In genomic region chr1:51075785-51076771, GRCm38 (mm10) we compare ENCODE assay signal across 10 mouse cellular contexts.
DNase-seq lines count a peak whose midpoint lies in the region; ATAC-seq lines count a peak whose summit lies in the region.
"Had no signal": no experiment of that assay in that cellular context is flagged by ENCODE, and none has a peak within 500 bp of the region (broad histone marks: within the 10 kb centered on the region; RNA-seq: fewer than 3 reads in every experiment).

No protein-coding gene starts in this region.

- DNase-seq in forebrain, embryonic 11.5 days (ENCODE audit: low spot score) = no peak
- DNase-seq in forebrain, embryonic 10.5 days (ENCODE audit: extremely low spot score, low spot score) = no peak
- DNase-seq in midbrain, embryonic 11.5 days (ENCODE audit: low spot score, missing footprints) = peak; percentile 81
- DNase-seq in lung, postnatal 4 days = no peak
- DNase-seq: lung, postnatal 10 days had no signal

- no peaks in the 10 kb centered on the region for H3K4me1 ChIP-seq in forebrain, embryonic 11.5 days (replicated peaks; ENCODE audit: control insufficient read depth, insufficient read depth, low read length)
- H3K4me1 ChIP-seq in forebrain, embryonic 10.5 days = peaks cover 6% of the 10 kb centered on the region
- no peaks in the 10 kb centered on the region for H3K4me1 ChIP-seq in midbrain, embryonic 11.5 days (ENCODE audit: control insufficient read depth, insufficient read depth, low read length)
- H3K4me1 ChIP-seq in midbrain, embryonic 13.5 days (replicated peaks) = peaks cover 8% of the 10 kb centered on the region; the same call in 1 of the 2 replicates
- peaks cover 7% of the 10 kb centered on the region for H3K4me1 ChIP-seq in forebrain, embryonic 16.5 days (replicated peaks; ENCODE audit: control insufficient read depth, insufficient read depth, low read length)
- peaks cover 4% of the 10 kb centered on the region; the same call in 1 of the 2 replicates for H3K4me1 ChIP-seq in neural tube, embryonic 14.5 days (ENCODE audit: control insufficient read depth, insufficient read depth, low read length)
- H3K4me1 ChIP-seq: liver, embryonic 12.5 days had no signal

- peak; percentile 51; the same call in 1 of the 2 replicates for ATAC-seq in forebrain, embryonic 11.5 days (replicated peaks; ENCODE audit: low FRiP score)
- no peak for ATAC-seq in midbrain, embryonic 11.5 days (ENCODE audit: low FRiP score)
- no peak for ATAC-seq in midbrain, embryonic 13.5 days
- ATAC-seq in forebrain, embryonic 16.5 days = peak; percentile 58; the same call in 1 of the 2 replicates
- ATAC-seq in neural tube, embryonic 14.5 days (ENCODE audit: low read depth) = peak; percentile 74; the same call in 1 of the 2 replicates
- ATAC-seq: CD4-positive, CD25-positive, alpha-beta regulatory T cell, adult 4 months; liver, embryonic 12.5 days had no signal

- H3K27me3 ChIP-seq in forebrain, embryonic 11.5 days (ENCODE audit: control insufficient read depth, insufficient read depth, low read length) = no peaks in the 10 kb centered on the region
- no peaks in the 10 kb centered on the region for H3K27me3 ChIP-seq in forebrain, embryonic 10.5 days (ENCODE audit: poor library complexity, severe bottlenecking)
- no peaks in the 10 kb centered on the region for H3K27me3 ChIP-seq in midbrain, embryonic 11.5 days (ENCODE audit: control insufficient read depth, insufficient read depth, low read length)
- no peaks in the 10 kb centered on the region for H3K27me3 ChIP-seq in midbrain, embryonic 13.5 days
- H3K27me3 ChIP-seq in forebrain, embryonic 16.5 days (replicated peaks; ENCODE audit: control insufficient read depth, insufficient read depth, low read length) = no peaks in the 10 kb centered on the region
- H3K27me3 ChIP-seq in neural tube, embryonic 14.5 days (ENCODE audit: control insufficient read depth, insufficient read depth, low read length) = no peaks in the 10 kb centered on the region
- H3K27me3 ChIP-seq: liver, embryonic 12.5 days had no signal

- H3K4me2 ChIP-seq in forebrain, embryonic 11.5 days (ENCODE audit: low read depth, low read length, severe bottlenecking) = no peak overlapping the region
- H3K4me2 ChIP-seq in midbrain, embryonic 11.5 days = no peak overlapping the region
- no peak overlapping the region for H3K4me2 ChIP-seq in midbrain, embryonic 13.5 days (replicated peaks)
- H3K4me2 ChIP-seq in forebrain, embryonic 16.5 days (ENCODE audit: low read length) = no peak overlapping the region
- no peak overlapping the region for H3K4me2 ChIP-seq in neural tube, embryonic 14.5 days (ENCODE audit: low read depth, low read length)
- H3K4me2 ChIP-seq: liver, embryonic 12.5 days had no signal

- no peak overlapping the region for H3K27ac ChIP-seq in forebrain, embryonic 11.5 days (ENCODE audit: low read depth, low read length)
- H3K27ac ChIP-seq in forebrain, embryonic 10.5 days = no peak overlapping the region
- H3K27ac ChIP-seq in midbrain, embryonic 11.5 days (ENCODE audit: low read depth, low read length) = no peak overlapping the region
- no peak overlapping the region for H3K27ac ChIP-seq in midbrain, embryonic 13.5 days
- no peak overlapping the region for H3K27ac ChIP-seq in forebrain, embryonic 16.5 days (ENCODE audit: low read length)
- H3K27ac ChIP-seq in neural tube, embryonic 14.5 days (ENCODE audit: low read depth, low read length) = peak overlapping the region; percentile 6; the same call in 1 of the 2 replicates
- H3K27ac ChIP-seq: liver, embryonic 12.5 days had no signal

- H3K36me3 ChIP-seq in forebrain, embryonic 11.5 days (ENCODE audit: control insufficient read depth, insufficient read depth, low read length) = no peaks in the 10 kb centered on the region
- H3K36me3 ChIP-seq in forebrain, embryonic 10.5 days (replicated peaks) = no peaks in the 10 kb centered on the region
- no peaks in the 10 kb centered on the region for H3K36me3 ChIP-seq in midbrain, embryonic 11.5 days (ENCODE audit: control insufficient read depth, insufficient read depth, low read length)
- no peaks in the 10 kb centered on the region for H3K36me3 ChIP-seq in midbrain, embryonic 13.5 days
- no peaks in the 10 kb centered on the region for H3K36me3 ChIP-seq in forebrain, embryonic 16.5 days (ENCODE audit: control insufficient read depth, insufficient read depth)
- H3K36me3 ChIP-seq in neural tube, embryonic 14.5 days (ENCODE audit: control insufficient read depth, insufficient read depth, low read length) = no peaks in the 10 kb centered on the region
- H3K36me3 ChIP-seq: liver, embryonic 12.5 days had no signal

- no peaks in the 10 kb centered on the region for H3K9me3 ChIP-seq in forebrain, embryonic 11.5 days (ENCODE audit: control insufficient read depth, low read length)
- H3K9me3 ChIP-seq in forebrain, embryonic 10.5 days = no peaks in the 10 kb centered on the region
- H3K9me3 ChIP-seq in midbrain, embryonic 11.5 days (ENCODE audit: control insufficient read depth, low read length) = no peaks in the 10 kb centered on the region
- H3K9me3 ChIP-seq in midbrain, embryonic 13.5 days = no peaks in the 10 kb centered on the region
- H3K9me3 ChIP-seq in forebrain, embryonic 16.5 days (ENCODE audit: control insufficient read depth, low read length) = no peaks in the 10 kb centered on the region
- no peaks in the 10 kb centered on the region for H3K9me3 ChIP-seq in neural tube, embryonic 14.5 days (ENCODE audit: control insufficient read depth, low read length)
- H3K9me3 ChIP-seq: liver, embryonic 12.5 days had no signal

- no peak overlapping the region for H3K4me3 ChIP-seq in forebrain, embryonic 11.5 days (ENCODE audit: low read depth, low read length)
- no peak overlapping the region for H3K4me3 ChIP-seq in forebrain, embryonic 10.5 days
- no peak overlapping the region for H3K4me3 ChIP-seq in midbrain, embryonic 11.5 days (ENCODE audit: low read depth, low read length)
- no peak overlapping the region for H3K4me3 ChIP-seq in midbrain, embryonic 13.5 days (replicated peaks)
- H3K4me3 ChIP-seq in forebrain, embryonic 16.5 days (replicated peaks; ENCODE audit: low read length) = no peak overlapping the region
- no peak overlapping the region for H3K4me3 ChIP-seq in neural tube, embryonic 14.5 days (ENCODE audit: low read depth, low read length)
- H3K4me3 ChIP-seq: liver, embryonic 12.5 days had no signal

- 74% methylated on average over 15 of the region's 15 CpGs for WGBS in forebrain, embryonic 11.5 days
- WGBS in forebrain, embryonic 10.5 days = 75% methylated on average over 15 of the region's 15 CpGs
- WGBS in midbrain, embryonic 11.5 days = 71% methylated on average over 15 of the region's 15 CpGs
- 53% methylated on average over 15 of the region's 15 CpGs for WGBS in midbrain, embryonic 13.5 days
- 39% methylated on average over 15 of the region's 15 CpGs for WGBS in forebrain, embryonic 16.5 days
- WGBS in neural tube, embryonic 14.5 days = 31% methylated on average over 15 of the region's 15 CpGs

- H3K9ac ChIP-seq in forebrain, embryonic 11.5 days (ENCODE audit: low read length) = no peak overlapping the region
- H3K9ac ChIP-seq in midbrain, embryonic 11.5 days (ENCODE audit: low read length) = no peak overlapping the region
- no peak overlapping the region for H3K9ac ChIP-seq in midbrain, embryonic 13.5 days (replicated peaks)
- no peak overlapping the region for H3K9ac ChIP-seq in forebrain, embryonic 16.5 days (replicated peaks; ENCODE audit: low read depth, low read length)
- H3K9ac ChIP-seq in neural tube, embryonic 14.5 days (replicated peaks; ENCODE audit: low read depth, low read length) = no peak overlapping the region
- H3K9ac ChIP-seq: liver, embryonic 12.5 days had no signal

Comparison
In these comparisons a context has a peak if more than half of its experiments do, and no peak if none do; other contexts are left out.
1. ATAC-seq: peak in forebrain, embryonic 11.5 days (single experiment), forebrain, embryonic 16.5 days (single experiment) and neural tube, embryonic 14.5 days (single experiment); none in midbrain, embryonic 11.5 days (single experiment) and midbrain, embryonic 13.5 days (single experiment).